Mouse (Mus musculus): ENCODE measurements at regions not wholly inside any gene's neighbourhood (a gene's known extent, or its start where the extent isn't known, plus 50 kb on each side); places are given as distances from the start of the nearest gene placed in this dataset.

- TF ChIP-seq MAFK (IDR thresholded peaks at IDR 0.05; ENCODE audit: insufficient read depth, low read depth, low read length) (no peak), ZNF384 (IDR thresholded peaks at IDR 0.05; ENCODE audit: low read depth, low read length) (no peak), ZC3H11A (IDR thresholded peaks at IDR 0.05; ENCODE audit: borderline replicate concordance, low read depth, low read length) (no peak), HCFC1 (IDR thresholded peaks at IDR 0.05; ENCODE audit: borderline replicate concordance, insufficient read depth, low read length) (no peak)
Observed at GRCm38 (mm10) chr10:11739574-11740368, 396.6 kb downstream of the Epm2a start.

Measured in ES-E14 (cell line).